Mouse (Mus musculus) adrenal gland, postnatal 10 days (tissue): Measurements from ENCODE around the gene Fibin. TPM values are rescaled to one million over a fixed set of nuclear protein-coding genes. Genes with fewer than 3 reads are reported as not detected.
A peak's percentile ranks its signal among the peaks of the same experiment; 100 is the strongest.

Experiments
- DNase-seq: peaks from one replicate; pipeline ENCODE4 v3.0.0; 2021; ENCODE audit warnings: mixed read lengths
- total RNA-seq, 2 experiments: library from RNA; stranded (reverse); gene quantifications; 2 replicates each; pipeline ENCODE4 v1.2.3; 2021

The Fibin gene
- total RNA-seq, 2 experiments from 2014 or later, result 7.5 to 10.2 TPM

GRCm38 (mm10) chr2:110314509-110315155 is 48.4 kb downstream of the Fibin start, which contains the start of gene Bbox1:
Gene Bbox1 (minus strand): TSS chr2:110314560.
- DNase-seq, result peak; percentile 53

GRCm38 (mm10) chr2:110314074-110314473 is 48.9 kb downstream of the Fibin start:
- DNase-seq, result no peak

- DNase-seq, result no peak
These were observed 49.6 kb downstream of the Fibin start for GRCm38 (mm10) chr2:110313305-110313824.

Other genes with a start within 250 kb of the Fibin start
- gene Bbox1, start 48.6 kb downstream of the Fibin start, total RNA-seq, result 10 to 100 TPM in 1 of 2 experiments, 1 to 10 TPM in 1; 4.7 to 10.1 TPM
- under 1 TPM in 1 of 2 experiments, not detected in 1; 0.09 TPM for gene Slc5a12, start 234.1 kb upstream of the Fibin start, total RNA-seq